Mouse (Mus musculus) ES-E14 (cell line): ENCODE results near the gene Orm2.

Source experiments
- CHD2 ChIP-seq: IDR thresholded peaks from 2 replicates; pipeline ENCODE4 v1.6.1; 2014; ENCODE audit warnings: mild to moderate bottlenecking, low read depth, low read length, inconsistent platforms
- HCFC1 ChIP-seq: IDR thresholded peaks from 2 replicates; pipeline ENCODE4 v1.6.1; 2012; ENCODE audit warnings: low read length, inconsistent platforms, borderline replicate concordance; ENCODE audit not compliant: insufficient read depth
- MAFK ChIP-seq: IDR thresholded peaks from 2 replicates; pipeline ENCODE4 v1.6.1; 2014; ENCODE audit warnings: mild to moderate bottlenecking, low read depth, low read length, inconsistent platforms; ENCODE audit not compliant: insufficient read depth
- ZC3H11A ChIP-seq: IDR thresholded peaks from 2 replicates; pipeline ENCODE4 v1.6.1; 2012; ENCODE audit warnings: low read depth, mild to moderate bottlenecking, inconsistent platforms, low read length, borderline replicate concordance
- ZNF384 ChIP-seq: IDR thresholded peaks from 2 replicates; pipeline ENCODE4 v1.6.1; 2012; ENCODE audit warnings: low read depth, low read length, inconsistent platforms

- TF ChIP-seq MAFK: no peak
- TF ChIP-seq CHD2: no peak
- no peak for TF ChIP-seq ZNF384
- TF ChIP-seq ZC3H11A: no peak
- TF ChIP-seq HCFC1: no peak
These were observed 13.1 kb downstream of the Orm2 start for GRCm38 (mm10) chr4:63375367-63375766.
